Mouse (Mus musculus): ENCODE data around the gene Ylpm1. TPM values are rescaled to one million over a fixed set of nuclear protein-coding genes. Genes with fewer than 3 reads are reported as not detected.

Ylpm1 gene
- total RNA-seq, 2 experiments from 2014 or later: 31.3 to 32.5 TPM

DNA sequence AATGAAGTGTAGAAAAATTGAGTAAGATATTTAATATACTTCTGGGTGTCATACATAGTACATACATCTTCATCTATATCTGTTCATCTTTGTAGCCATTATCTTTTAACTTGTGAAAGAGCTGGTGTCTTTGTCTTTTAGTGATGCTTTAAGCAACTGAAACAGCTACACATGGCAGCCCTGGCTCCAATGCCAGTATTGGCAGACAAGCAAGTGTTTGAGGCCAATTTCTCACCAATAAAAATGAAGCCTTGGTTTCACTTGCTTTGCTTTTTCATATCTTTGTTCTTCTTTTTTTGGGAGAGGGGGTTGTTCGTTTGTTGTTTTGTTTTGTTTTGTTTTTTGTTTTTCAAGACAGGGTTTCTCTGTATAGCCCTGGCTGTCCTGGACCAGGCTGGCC lies 10.1 kb downstream of the Ylpm1 start:
- intact Hi-C loops (cut with DNase I): no loop called here
- no peak for DNase-seq

DNA sequence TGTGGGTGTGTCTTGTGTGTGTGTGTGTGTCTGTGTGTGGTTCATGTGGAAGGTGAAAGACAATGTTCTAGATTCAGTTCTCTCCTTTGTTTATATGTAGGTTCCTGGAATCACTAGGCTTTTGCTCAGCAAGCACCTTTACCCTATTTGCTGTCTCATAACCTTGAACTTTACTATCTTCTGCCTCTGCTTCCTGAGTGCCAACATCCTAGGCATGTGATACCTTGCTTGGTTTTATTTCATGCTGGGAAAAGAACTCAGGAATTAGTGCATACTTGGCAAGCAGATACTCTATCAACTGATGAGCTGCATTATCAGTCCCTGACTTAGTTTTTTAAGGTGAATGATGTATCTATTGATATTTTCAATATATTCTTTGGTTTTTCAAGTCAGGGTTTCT lies 10.9 kb downstream of the Ylpm1 start:
- no peak for DNase-seq
- intact Hi-C loops (cut with DNase I): no loop called here

DNA sequence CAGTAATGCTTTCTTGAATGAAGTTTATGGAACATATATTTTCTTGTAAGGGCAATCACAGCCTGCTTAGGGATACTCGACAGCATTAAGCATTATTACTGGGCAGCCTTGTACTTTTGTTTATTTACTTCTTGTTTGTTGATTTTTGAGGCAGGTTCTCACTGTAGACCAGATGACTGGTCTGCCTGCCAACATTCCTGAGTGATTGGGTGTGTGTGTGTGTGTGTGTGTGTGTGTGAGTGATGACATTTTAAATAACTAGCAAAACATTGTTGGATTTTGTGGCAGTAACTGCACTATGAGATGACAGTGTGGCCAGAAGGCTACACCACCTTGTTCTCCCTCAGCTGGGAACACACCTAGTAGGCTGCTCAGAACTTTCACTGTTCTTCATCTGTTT lies 13.7 kb downstream of the Ylpm1 start:
- peak in 1 of 2 experiments; percentile 13 for DNase-seq
- intact Hi-C loops (cut with DNase I): no loop called here

GRCm38 (mm10) chr12:85010541-85010940 lies 14.4 kb downstream of the Ylpm1 start:
- DNase-seq: no peak
- intact Hi-C loops (cut with DNase I): no loop called here

DNA sequence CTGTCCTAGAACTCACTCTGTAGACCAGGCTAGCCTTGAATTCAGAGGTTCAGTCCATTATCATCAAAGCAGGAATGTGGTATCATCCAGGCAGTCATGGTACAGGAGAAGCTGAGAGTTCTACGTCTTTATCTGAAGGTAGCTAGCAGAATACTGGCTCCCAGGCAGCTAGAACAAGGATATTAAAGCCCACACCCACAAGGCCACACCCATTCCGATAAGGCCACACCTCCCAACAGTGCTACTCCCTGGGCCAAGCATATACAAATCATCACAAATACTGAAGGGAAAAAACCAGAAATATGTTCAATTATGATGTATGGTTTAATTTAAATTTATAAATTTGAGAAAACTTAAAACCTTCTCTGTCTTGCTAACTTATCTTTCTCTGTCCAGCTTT lies 16.1 kb downstream of the Ylpm1 start:
- intact Hi-C loops (cut with DNase I): no loop called here

DNA sequence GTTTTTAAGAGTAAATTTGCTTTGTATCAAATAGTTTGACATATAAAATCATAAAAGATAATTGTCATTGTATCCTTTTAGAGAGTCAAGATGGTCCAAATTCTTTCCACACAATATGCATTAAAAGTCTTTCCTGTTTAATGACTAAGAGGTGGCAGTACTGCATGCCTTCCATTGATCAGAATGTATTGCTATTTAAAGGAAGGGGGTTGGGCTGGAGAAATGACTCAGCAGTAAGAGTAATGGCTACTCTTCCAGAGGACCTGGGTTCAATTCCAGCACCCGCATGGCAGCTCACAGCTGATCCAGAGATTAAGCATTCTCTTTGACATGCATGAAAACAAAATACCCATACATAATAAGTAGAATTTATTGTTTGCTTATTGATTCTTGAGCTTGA lies 25.9 kb downstream of the Ylpm1 start:
- no peak for DNase-seq
- intact Hi-C loops (cut with DNase I): no loop called here

More for the DNA sequence above, 16.1 kb downstream of the Ylpm1 start:
- DNase-seq: no peak

DNA sequence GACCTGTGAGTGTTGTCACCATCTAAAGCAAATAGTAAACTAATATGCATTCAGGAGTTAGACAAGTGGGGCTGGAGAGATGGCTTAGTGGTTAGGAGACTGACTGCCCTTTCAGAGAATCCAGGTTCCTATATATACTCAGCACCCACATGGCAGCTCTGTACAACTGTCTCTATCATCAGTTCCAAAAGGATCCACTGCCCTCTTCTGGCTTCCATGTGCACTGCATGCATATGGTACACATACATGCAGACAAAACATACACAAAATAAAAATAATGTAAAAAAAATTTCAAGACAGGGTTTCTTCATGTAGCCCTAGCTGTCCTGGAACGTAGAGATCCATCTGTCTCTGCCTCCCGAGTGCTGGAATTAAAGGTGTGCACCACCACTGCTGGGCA lies 36.6 kb downstream of the Ylpm1 start:
- intact Hi-C loops (cut with DNase I): loop anchor here (5.0 to 10.0 kb wide), 2 partner anchors 160 to 248 kb away; no protein-coding TSS in a partner anchor
- DNase-seq: peak; percentile 7 to 32

DNA sequence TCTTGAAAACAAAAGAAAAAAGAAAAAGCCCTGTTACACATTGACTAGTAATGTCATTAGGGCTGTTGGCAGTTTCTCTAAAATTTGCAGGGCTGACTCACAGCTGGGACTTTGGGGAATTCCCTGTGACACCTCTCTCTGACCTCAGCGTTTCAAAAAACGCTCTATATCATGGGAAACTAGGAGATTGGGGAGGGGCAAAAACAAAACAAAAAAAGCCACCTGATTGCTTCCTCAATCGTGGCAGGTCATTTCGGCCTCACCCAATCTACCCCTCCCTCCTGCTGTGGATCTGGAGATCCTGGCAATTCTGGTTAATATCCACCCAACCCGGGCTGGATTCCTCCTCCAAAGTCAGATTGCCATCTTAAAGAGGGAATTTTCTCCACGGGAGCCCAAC lies 55.1 kb downstream of the Ylpm1 start:
- DNase-seq: no peak
- intact Hi-C loops (cut with DNase I): no loop called here

- DNase-seq: no peak
Observed at GRCm38 (mm10) chr12:85071043-85071442, 74.9 kb downstream of the Ylpm1 start.

GRCm38 (mm10) chr12:85077100-85077499 lies 81.0 kb downstream of the Ylpm1 start:
- intact Hi-C loops (cut with DNase I): no loop called here
- no peak for DNase-seq

More at GRCm38 (mm10) chr12:85071043-85071442, 74.9 kb downstream of the Ylpm1 start:
- intact Hi-C loops (cut with DNase I): no loop called here

DNA sequence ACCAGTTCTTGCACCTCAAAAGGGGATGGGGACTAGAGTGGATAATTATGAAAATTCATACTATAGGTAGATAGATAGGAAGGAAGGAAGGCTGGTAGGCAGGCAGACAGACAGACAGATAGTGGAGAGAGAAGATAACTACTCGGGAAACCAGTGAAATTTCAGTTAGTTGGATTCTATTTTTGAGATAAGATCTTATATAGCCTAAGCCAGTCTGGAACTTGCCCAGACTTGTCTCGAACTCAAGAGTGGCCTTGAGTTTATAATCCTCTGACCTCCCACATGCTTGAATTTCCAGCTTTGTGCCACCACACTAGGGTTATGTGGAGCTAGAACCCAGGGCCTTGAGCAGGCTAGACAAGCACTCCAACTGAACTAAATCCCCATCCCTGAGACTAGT lies 88.1 kb downstream of the Ylpm1 start:
- no peak for DNase-seq
- intact Hi-C loops (cut with DNase I): no loop called here

- intact Hi-C loops (cut with DNase I): no loop called here
- no peak for DNase-seq
Observed at GRCm38 (mm10) chr12:85084941-85085340, 88.8 kb downstream of the Ylpm1 start.

GRCm38 (mm10) chr12:85087845-85088244 lies 91.7 kb downstream of the Ylpm1 start:
- intact Hi-C loops (cut with DNase I): no loop called here

DNA sequence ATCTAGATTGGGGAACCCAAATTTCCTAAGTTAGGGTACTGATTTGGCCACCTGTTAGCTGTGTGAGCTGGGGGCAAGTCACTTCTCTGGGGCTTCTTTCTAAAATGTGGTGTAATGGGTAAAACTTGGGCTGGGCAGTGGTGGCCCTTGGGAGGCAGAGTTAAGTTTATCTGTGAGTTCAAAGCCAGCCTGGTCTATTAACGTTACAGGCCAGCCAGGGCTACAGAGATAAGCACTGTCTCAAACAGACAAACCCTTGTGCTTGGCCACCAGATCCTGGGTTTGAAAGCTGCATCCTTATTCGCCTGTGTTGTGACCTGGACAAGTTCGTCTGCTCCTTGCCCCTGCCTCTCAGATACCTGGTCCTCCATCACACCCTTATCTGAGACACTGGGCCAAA lies 95.1 kb downstream of the Ylpm1 start:
- intact Hi-C loops (cut with DNase I): no loop called here
- DNase-seq: no peak

More at GRCm38 (mm10) chr12:85087845-85088244, 91.7 kb downstream of the Ylpm1 start:
- DNase-seq: no peak

GRCm38 (mm10) chr12:85092214-85092613 lies 96.1 kb downstream of the Ylpm1 start:
- intact Hi-C loops (cut with DNase I): loop anchor here (2.0 kb wide), 1 partner anchor 213 kb away; no protein-coding TSS in a partner anchor

GRCm38 (mm10) chr12:85094010-85094409 lies 97.9 kb downstream of the Ylpm1 start:
- DNase-seq: peak; percentile 63 to 66
- intact Hi-C loops (cut with DNase I): no loop called here

More at GRCm38 (mm10) chr12:85092214-85092613, 96.1 kb downstream of the Ylpm1 start:
- DNase-seq: peak; percentile 76 to 84

- DNase-seq: peak; percentile 51 to 53
- intact Hi-C loops (cut with DNase I): no loop called here
Observed at GRCm38 (mm10) chr12:85094706-85095105, 98.6 kb downstream of the Ylpm1 start.

GRCm38 (mm10) chr12:85095146-85095545 lies 99.0 kb downstream of the Ylpm1 start:
- intact Hi-C loops (cut with DNase I): no loop called here
- DNase-seq: no peak

DNA sequence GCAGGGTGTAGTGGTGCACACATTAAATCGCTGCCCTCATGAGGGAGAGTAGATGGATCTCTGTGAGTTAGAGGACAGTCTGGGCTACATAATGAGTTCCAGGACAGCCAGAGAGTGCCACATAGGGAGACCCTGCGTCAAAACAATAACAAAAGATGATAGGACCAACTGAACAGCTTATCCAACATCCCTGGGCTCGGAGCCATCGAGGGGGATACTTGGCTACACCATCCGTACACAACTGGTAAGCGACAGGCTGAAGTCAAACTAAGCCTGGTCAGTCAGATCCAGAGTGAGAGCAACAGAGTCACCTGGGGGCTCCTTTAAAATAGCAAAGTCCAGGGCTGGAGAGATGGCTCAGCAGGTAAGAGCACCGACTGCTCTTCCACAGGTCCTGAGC lies 99.7 kb downstream of the Ylpm1 start:
- DNase-seq: no peak
- intact Hi-C loops (cut with DNase I): no loop called here

DNA sequence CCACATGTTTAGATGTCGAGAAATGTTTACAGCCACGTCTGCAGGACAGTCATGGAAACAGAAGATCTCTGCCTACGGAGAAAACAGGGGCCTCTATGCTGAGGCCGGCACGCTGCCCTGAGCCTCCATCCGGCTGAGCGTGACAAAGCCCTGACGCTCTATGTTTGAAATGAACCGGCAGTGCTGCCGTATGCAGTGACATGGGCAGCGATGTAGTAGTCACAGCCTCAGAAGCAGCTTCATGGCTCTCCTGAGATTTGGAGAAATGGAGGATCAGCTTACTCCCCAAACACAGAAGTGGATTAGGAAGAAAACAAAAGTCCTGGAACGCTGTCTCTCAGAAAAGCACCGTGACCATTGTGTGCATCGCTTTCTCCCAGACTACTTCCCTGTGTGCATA lies 104.9 kb downstream of the Ylpm1 start:
- intact Hi-C loops (cut with DNase I): no loop called here
- DNase-seq: no peak

- intact Hi-C loops (cut with DNase I): no loop called here
- no peak for DNase-seq
Observed at GRCm38 (mm10) chr12:85101521-85102106, 105.5 kb downstream of the Ylpm1 start.

DNA sequence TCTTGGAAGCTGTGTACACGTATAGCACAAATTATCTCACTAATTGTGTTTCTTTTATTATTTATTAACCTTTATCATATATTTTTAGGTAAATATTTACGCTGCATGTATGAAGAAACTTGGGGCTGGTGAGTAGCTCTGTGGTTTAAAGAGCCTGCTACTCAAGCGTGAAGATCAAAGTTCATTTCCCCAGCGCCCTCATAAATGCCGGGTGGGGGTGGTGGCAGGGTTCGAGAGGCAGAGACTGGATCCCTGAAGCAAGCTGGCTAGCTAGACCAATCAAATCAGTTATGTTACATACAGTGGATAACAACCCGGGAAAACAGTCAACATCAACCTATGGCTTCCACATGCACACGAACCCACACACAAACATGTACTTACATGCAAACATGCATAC lies 107.0 kb downstream of the Ylpm1 start:
- DNase-seq: no peak
- intact Hi-C loops (cut with DNase I): no loop called here

- no peak for DNase-seq
- intact Hi-C loops (cut with DNase I): no loop called here
Observed at GRCm38 (mm10) chr12:85104789-85105188, 108.7 kb downstream of the Ylpm1 start.
